Mouse (Mus musculus) limb, embryonic 15.5 days (tissue): Measurements from ENCODE around the gene Slc43a3. TPM values are rescaled to one million over a fixed set of nuclear protein-coding genes. Genes with fewer than 3 reads are reported as not detected.

Experiments
- ATAC-seq: fragments of 200-750 bp; cut with Nextera tagmentation; 2 replicates; pipeline ENCODE4 v1.8.0; 2017; ENCODE audit warnings: low read depth, moderate TSS enrichment; ENCODE audit not compliant: insufficient number of reproducible peaks, low FRiP score, low TSS enrichment
- H3K27ac ChIP-seq: fragments of 300-500 bp; sonication (generic); 2 replicates; pipeline ENCODE4 v1.5.1; 2015; ENCODE audit warnings: moderate library complexity, mild to moderate bottlenecking, inconsistent platforms
- H3K27me3 ChIP-seq: fragments of 300-500 bp; sonication (generic); 2 replicates; pipeline ENCODE4 v1.6.1; 2015; ENCODE audit warnings: inconsistent platforms
- H3K36me3 ChIP-seq: fragments of 300-500 bp; sonication (generic); 2 replicates; pipeline ENCODE4 v1.6.1; 2015; ENCODE audit warnings: inconsistent platforms
- H3K4me1 ChIP-seq: fragments of 300-500 bp; sonication (generic); 2 replicates; pipeline ENCODE4 v1.6.1; 2015; ENCODE audit warnings: inconsistent platforms
- H3K4me2 ChIP-seq: fragments of 300-500 bp; sonication (generic); 2 replicates; pipeline ENCODE4 v1.6.1; 2015; ENCODE audit warnings: mild to moderate bottlenecking, inconsistent platforms
- H3K4me3 ChIP-seq: fragments of 300-500 bp; sonication (generic); 2 replicates; pipeline ENCODE4 v1.5.1; 2015; ENCODE audit warnings: mild to moderate bottlenecking, inconsistent platforms
- H3K9ac ChIP-seq: fragments of 300-500 bp; sonication (generic); 2 replicates; pipeline ENCODE4 v1.6.1; 2015; ENCODE audit warnings: inconsistent platforms
- H3K9me3 ChIP-seq: fragments of 300-500 bp; sonication (generic); 2 replicates; pipeline ENCODE4 v1.6.1; 2016; ENCODE audit warnings: inconsistent platforms
- WGBS: fragments of 180-500 bp; shearing (Covaris S2); methylation state at CpG from one replicate; pipeline ENCODE4 v1.1.7; 2015; 5-methylcytosine and 5-hydroxymethylcytosine counted together
- polyA plus RNA-seq: library from polyadenylated mRNA; unstranded; fragments of >200 nt; fragmentation: Nextera tagmentation; extraction: Ambion mirVana; gene quantifications from 2 replicates; pipeline ENCODE4 v1.2.1, GENCODE M21; 2015

The Slc43a3 gene
- polyA plus RNA-seq, 1 experiment from 2014 or later, result 32.4 TPM

DNA sequence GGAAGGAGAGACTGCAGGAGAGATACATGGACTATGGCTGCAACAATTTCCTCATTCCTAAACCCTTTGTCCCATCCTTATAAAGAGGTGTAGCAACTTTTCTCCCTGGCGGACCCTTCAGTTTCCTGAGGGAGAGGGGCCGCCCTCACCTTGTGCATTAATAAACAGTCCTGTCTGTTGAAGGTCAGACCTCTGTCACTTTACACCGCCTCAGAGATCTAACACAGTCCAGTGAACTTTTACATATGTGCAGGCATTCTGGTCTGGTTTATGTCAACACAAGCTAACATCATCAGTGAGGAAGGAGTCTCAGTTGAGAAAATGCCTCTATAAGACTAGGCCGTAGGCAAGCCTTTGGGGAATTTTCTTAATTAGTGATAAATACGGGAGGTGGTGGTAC lies 22.5 kb upstream of the Slc43a3 start:
- ATAC-seq, result no peak
- no peak overlapping the region for H3K9ac ChIP-seq
- H3K27ac ChIP-seq, result no peak overlapping the region
- no peaks in the 10 kb centered on the region for H3K27me3 ChIP-seq
- no peaks in the 10 kb centered on the region for H3K36me3 ChIP-seq
- no peak overlapping the region for H3K4me2 ChIP-seq
- H3K9me3 ChIP-seq, result no peaks in the 10 kb centered on the region
- peaks cover 4% of the 10 kb centered on the region; the same call in 1 of the 2 replicates for H3K4me1 ChIP-seq
- no peak overlapping the region for H3K4me3 ChIP-seq
- 61% methylated on average over 5 of the region's 5 CpGs for WGBS

DNA sequence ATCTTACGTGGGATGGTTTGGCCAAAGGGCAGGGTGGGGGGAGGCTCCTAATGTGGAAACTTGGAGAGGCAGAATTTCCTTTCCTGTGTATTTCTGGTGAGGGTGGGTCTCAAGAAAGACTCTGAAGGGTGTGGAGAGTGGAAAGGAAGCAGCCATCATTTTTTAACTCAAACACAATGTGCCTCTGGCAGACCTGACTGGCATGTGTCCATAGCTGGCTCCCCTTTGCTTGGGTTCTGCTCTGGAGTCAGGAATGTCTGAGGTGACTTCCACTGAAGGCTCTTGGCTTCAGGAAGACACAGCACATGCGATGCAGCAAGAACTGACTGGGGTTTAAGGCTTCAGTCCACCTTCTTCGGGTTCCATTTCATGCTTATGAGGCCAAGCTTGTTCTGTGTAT lies 21.0 kb upstream of the Slc43a3 start:
- Histone ChIP-seq H3K27ac (no peak overlapping the region), H3K4me3 (no peak overlapping the region), H3K9me3 (no peaks in the 10 kb centered on the region), H3K9ac (no peak overlapping the region), H3K4me2 (no peak overlapping the region), H3K27me3 (no peaks in the 10 kb centered on the region), H3K4me1 (peaks cover 4% of the 10 kb centered on the region; the same call in 1 of the 2 replicates), H3K36me3 (no peaks in the 10 kb centered on the region)
- WGBS, result 67% methylated on average over 3 of the region's 3 CpGs
- ATAC-seq, result no peak

DNA sequence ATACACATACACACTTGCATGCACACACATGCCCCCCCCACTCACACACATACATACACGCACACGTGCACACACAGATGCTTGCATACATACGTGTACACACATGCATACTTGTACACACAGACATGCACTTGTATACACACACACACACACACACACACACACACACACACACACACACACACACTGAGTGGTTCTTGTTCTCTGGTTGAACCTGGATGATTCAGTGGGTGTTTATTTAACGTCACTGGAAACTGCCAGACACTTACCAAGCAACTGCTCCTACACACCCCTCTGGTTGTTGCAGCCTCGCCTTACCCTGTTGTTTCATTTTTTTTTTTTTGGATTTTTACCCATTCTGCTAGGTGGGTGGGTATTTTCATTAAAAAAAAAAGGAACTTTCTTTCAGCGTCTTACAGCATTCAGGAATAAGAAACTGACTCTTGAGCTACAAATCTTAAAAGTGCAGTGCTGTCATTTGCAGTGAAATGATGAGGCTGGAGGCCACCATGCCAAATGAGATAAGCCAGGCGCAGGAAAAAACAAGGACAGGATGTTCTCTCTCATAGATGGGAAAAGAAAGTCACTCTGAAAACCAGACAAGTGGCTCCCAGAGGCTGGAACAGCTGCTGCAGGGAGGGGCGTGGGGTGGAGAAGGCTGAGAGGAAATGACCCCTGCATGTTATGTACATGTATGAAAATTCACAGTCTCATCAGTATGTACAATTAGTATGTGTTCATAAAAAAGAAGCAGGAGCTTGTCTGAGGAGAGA lies 19.6 kb upstream of the Slc43a3 start:
- Histone ChIP-seq H3K9ac (no peak overlapping the region), H3K4me2 (no peak overlapping the region), H3K36me3 (no peaks in the 10 kb centered on the region), H3K27ac (no peak overlapping the region), H3K4me1 (peaks cover 4% of the 10 kb centered on the region; the same call in 1 of the 2 replicates), H3K27me3 (no peaks in the 10 kb centered on the region), H3K4me3 (no peak overlapping the region), H3K9me3 (no peaks in the 10 kb centered on the region)
- no peak for ATAC-seq
- 69% methylated on average over 8 of the region's 8 CpGs for WGBS

DNA sequence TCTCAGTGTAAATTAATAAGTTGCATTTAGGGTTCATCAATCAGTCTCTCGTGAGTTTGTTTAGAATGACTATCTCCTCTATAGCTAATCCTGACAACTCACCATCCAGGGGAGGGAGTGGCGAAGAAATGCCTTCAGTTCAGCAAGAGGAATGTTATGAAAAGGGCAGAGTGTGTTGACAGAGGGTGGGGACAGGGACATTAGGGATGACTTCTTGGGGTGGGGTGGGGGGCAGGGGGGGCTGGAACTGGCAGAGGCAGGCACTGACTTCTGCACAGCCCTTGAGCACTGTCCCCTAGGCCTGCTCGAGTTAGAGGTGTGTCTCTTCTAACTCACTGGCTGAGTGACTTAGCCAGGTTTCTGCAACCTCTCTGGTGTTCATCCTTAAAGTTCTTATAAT lies 18.2 kb upstream of the Slc43a3 start:
- no peaks in the 10 kb centered on the region for H3K27me3 ChIP-seq
- no peak for ATAC-seq
- no peak overlapping the region for H3K4me2 ChIP-seq
- H3K4me1 ChIP-seq, result peaks cover 4% of the 10 kb centered on the region; the same call in 1 of the 2 replicates
- no peak overlapping the region for H3K4me3 ChIP-seq
- H3K27ac ChIP-seq, result no peak overlapping the region
- H3K36me3 ChIP-seq, result no peaks in the 10 kb centered on the region
- WGBS, result 68% methylated on average over 3 of the region's 3 CpGs
- no peaks in the 10 kb centered on the region for H3K9me3 ChIP-seq
- H3K9ac ChIP-seq, result no peak overlapping the region

DNA sequence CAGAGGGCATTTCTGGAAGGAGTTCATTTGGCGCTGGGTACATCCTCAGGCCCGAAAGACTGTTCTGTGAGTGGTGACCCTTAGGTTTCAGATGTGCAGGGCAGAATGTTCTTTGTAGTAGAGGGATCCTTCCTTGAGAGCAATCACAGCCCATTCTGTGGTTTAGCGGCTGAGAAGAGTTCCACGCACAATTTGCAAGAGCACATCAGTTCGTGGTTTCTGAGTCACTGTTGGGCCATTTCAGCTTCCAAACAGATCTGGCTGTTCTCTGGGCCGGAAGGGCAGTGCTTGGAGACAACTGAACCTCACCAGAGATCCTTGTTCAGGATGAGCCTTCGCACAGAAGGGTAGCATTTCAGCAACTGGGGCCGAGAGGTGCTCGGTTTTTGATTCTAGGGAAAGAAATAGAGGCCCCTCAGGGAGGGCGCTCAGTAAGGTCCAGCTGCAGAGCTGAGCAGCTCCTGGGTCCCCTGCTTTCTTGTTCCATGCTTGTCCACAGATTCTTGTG lies 16.7 kb upstream of the Slc43a3 start:
- no peak overlapping the region for H3K4me2 ChIP-seq
- no peaks in the 10 kb centered on the region for H3K27me3 ChIP-seq
- H3K9me3 ChIP-seq, result no peaks in the 10 kb centered on the region
- H3K36me3 ChIP-seq, result no peaks in the 10 kb centered on the region
- WGBS, result 84% methylated on average over 10 of the region's 10 CpGs
- no peak for ATAC-seq
- no peak overlapping the region for H3K4me3 ChIP-seq
- H3K9ac ChIP-seq, result no peak overlapping the region
- no peak overlapping the region for H3K27ac ChIP-seq
- peaks cover 4% of the 10 kb centered on the region; the same call in 1 of the 2 replicates for H3K4me1 ChIP-seq

DNA sequence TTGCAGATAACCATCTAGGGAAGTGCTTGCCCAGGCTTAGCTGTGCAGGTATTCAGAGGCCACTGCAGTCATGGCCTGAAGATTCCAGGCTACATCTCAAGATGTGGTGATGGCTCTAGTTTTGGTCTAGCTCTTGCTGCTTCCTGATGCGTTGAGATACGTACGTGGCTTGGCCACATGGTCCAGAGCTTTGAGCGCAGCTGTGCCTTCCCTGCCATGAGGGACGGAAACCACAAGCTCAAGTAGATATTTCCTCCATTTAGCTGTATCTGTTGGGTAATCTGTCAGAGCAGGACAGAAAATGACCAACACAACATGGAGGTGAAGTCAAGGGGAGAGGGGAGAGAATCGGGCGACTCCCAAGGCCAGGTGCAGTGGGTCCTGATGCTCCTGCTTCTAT lies 6.2 kb upstream of the Slc43a3 start:
- Histone ChIP-seq H3K9me3 (no peaks in the 10 kb centered on the region), H3K4me2 (no peak overlapping the region), H3K4me3 (no peak overlapping the region), H3K27me3 (no peaks in the 10 kb centered on the region), H3K27ac (no peak overlapping the region), H3K36me3 (no peaks in the 10 kb centered on the region), H3K4me1 (no peaks in the 10 kb centered on the region), H3K9ac (no peak overlapping the region)
- ATAC-seq, result no peak
- 91% methylated on average over 7 of the region's 7 CpGs for WGBS

DNA sequence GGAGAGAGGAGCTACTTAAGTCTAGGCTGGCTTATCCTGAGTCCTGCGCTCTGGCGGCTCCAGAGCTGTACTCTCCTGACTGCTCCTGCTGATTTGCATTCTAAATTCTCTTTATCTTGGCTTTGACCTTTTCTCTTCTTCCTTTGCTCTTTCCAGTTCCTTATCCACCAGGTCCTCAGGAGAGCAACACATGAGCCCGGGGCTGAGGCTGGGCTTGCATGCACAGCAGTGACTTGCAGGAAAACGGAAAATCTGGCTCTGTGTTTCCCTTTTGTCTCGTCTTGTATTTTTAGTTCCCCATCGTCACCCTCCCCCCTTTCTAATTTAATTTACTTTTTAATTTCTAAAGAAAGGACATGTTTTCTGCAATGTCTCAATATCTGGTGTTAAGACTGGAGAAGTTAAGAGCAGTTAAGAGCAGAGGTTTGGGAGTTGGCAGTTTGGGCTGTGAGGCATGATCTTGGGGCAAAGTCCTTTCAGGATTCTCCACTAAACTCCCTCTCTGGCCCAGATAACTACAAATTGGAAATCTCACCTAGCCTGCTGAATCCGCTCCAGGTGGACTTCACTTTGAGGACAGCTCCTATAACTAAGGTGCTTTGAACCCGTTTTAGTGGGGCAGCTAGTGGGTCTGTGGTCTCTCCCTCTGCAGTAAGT lies 2.3 kb upstream of the Slc43a3 start:
- no peak for ATAC-seq
- no peaks in the 10 kb centered on the region for H3K9me3 ChIP-seq
- H3K27me3 ChIP-seq, result no peaks in the 10 kb centered on the region
- no peak overlapping the region for H3K9ac ChIP-seq
- no peak overlapping the region for H3K4me3 ChIP-seq
- 73% methylated on average over 8 of the region's 8 CpGs for WGBS
- H3K4me1 ChIP-seq, result peaks cover 16% of the 10 kb centered on the region
- H3K36me3 ChIP-seq, result no peaks in the 10 kb centered on the region
- H3K4me2 ChIP-seq, result no peak overlapping the region
- no peak overlapping the region for H3K27ac ChIP-seq

DNA sequence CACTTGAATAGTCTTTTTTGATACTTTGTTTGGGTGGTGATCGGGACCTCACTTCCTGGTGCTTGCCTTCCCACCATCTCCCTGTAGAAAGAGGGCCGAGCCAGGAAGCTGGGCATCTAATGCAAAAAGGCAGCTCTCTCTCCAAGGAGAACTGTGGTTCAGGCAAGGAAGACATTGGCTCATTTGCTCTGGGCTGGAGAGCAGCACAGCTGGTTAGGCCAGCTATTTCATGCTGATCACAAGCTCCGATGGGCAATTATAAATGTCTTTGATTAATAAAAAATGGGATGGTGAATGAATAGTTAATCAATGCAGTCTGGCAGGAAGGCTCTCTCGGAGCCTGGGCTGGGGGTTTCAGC lies 1.8 kb upstream of the Slc43a3 start:
- ATAC-seq, result no peak
- Histone ChIP-seq H3K36me3 (no peaks in the 10 kb centered on the region), H3K4me1 (peaks cover 16% of the 10 kb centered on the region), H3K9ac (no peak overlapping the region), H3K9me3 (no peaks in the 10 kb centered on the region), H3K4me3 (no peak overlapping the region), H3K27ac (no peak overlapping the region), H3K27me3 (no peaks in the 10 kb centered on the region), H3K4me2 (no peak overlapping the region)
- 68% methylated on average over 4 of the region's 4 CpGs for WGBS

DNA sequence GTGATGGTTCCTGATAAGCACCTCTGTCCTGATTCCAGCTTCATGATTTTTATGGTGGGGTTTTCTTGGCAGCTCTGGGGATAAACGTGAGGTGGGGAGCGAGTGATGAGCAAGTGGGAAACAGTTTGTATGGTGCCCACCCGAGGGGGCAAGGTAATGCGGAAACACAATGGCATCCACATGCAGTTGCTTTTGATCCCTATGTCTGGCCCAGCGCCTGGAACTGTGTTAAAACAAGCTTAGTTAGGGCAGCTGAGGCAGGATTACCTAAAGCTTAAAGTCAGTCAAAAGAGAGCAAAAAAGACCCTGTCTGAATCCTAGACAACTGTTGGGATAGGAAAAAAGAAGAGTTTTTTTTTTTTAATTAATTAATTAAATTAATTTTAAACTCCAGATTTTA lies 1.3 kb upstream of the Slc43a3 start:
- Histone ChIP-seq H3K9ac (no peak overlapping the region), H3K4me2 (no peak overlapping the region), H3K4me3 (no peak overlapping the region), H3K27ac (no peak overlapping the region), H3K9me3 (no peaks in the 10 kb centered on the region), H3K27me3 (no peaks in the 10 kb centered on the region), H3K36me3 (0 out of 2 replicates have a peak, but pooled peaks cover under 1% of the 10 kb centered on the region), H3K4me1 (peaks cover 16% of the 10 kb centered on the region)
- no peak for ATAC-seq
- 72% methylated on average over 5 of the region's 5 CpGs for WGBS

DNA sequence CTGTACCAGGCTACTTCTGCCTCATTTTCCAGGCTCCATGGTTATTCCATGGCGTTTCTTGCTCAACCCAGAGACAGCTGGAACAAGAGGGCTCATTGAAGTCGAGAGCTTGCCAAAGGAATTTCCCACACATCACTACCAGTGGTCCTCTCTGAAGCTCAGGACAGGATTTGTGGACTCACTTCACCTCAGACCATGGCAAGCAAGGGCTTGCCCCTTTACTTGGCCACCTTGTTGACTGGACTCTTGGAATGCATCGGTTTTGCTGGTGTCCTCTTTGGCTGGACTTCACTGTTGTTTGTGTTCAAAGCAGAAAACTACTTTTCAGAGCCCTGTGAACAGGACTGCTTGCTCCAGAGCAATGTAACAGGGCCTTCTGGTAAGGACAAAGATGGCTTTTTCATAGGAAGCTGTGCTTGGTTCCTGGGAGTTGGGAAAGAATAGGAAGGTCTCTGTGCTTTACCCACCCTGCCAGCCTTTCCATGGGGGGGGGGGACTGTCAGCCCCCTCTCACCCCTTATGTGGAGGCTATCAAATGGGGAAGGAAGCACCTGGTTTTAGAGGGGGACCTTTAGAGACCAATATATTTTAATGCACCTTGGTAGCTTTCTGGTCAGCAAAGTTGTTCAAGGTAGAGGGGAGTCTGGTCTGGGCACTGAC lies 1.2 kb downstream of the Slc43a3 start:
- 45% methylated on average over 3 of the region's 3 CpGs for WGBS
- no peak for ATAC-seq
- H3K9me3 ChIP-seq, result no peaks in the 10 kb centered on the region
- no peak overlapping the region for H3K27ac ChIP-seq
- no peaks in the 10 kb centered on the region for H3K27me3 ChIP-seq
- peak overlapping the region; percentile 48 for H3K4me3 ChIP-seq
- H3K36me3 ChIP-seq, result 0 out of 2 replicates have a peak, but pooled peaks cover 2% of the 10 kb centered on the region
- peak overlapping the region; percentile 53 for H3K4me2 ChIP-seq
- peaks cover 16% of the 10 kb centered on the region for H3K4me1 ChIP-seq
- no peak overlapping the region for H3K9ac ChIP-seq

DNA sequence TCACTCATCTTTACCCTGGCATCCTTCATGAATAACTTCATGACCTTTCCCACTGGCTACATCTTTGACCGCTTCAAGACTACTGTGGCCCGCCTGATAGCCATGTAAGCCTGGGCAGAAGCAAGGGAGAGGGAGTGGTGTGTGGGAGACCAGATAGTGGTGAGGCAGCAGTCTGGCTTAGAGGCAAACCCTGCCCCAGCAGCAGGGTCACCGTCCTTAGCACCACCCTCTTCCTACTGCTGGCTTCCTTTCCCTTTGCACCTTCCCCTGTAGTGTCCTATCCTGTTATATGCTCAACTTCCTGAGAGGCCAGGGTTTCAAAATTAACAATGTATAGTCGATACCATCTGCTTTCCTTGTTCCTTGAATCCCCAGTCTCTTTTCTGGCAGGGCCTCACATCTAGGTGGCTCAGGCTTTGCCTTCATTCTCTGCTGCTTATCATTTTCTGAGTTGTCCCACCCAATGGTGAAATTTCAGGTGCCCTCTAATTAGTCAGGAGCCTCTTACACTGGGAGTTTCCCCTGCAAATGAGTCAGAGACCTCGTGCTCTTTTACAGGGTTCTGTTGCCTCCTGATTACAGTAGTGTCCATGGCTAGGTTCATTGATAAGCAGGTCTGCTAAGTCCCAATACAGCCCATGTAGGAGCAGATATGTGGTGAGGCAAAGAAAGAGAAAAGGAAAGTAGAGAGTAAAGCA lies 2.0 kb downstream of the Slc43a3 start:
- 79% methylated on average over 5 of the region's 5 CpGs for WGBS

More for the DNA sequence above, 2.0 kb downstream of the Slc43a3 start:
- no peak overlapping the region for H3K9ac ChIP-seq
- ATAC-seq, result no peak
- H3K9me3 ChIP-seq, result no peaks in the 10 kb centered on the region
- H3K4me3 ChIP-seq, result no peak overlapping the region
- 0 out of 2 replicates have a peak, but pooled peaks cover 2% of the 10 kb centered on the region for H3K36me3 ChIP-seq
- peak overlapping the region; percentile 53 for H3K4me2 ChIP-seq
- H3K27ac ChIP-seq, result 0 out of 2 replicates have a peak overlapping the region, but pooled peaks have one; percentile 6
- peaks cover 16% of the 10 kb centered on the region for H3K4me1 ChIP-seq
- no peaks in the 10 kb centered on the region for H3K27me3 ChIP-seq
